Mouse (Mus musculus) skeletal muscle tissue, adult 2 months (tissue): ENCODE data around the gene Il2ra.

Experiments
- DNase-seq: peaks from one replicate; pipeline ENCODE4 v3.0.0-alpha.2; 2012; ENCODE audit warnings: low read depth, low spot score

Gene Il2ra

GRCm38 (mm10) chr2:11652780-11653179 is 10.2 kb downstream of the Il2ra start:
- DNase-seq: no peak

GRCm38 (mm10) chr2:11653330-11653729 is 10.7 kb downstream of the Il2ra start:
- DNase-seq: no peak

- no peak for DNase-seq
Measured at GRCm38 (mm10) chr2:11653780-11654179, 11.2 kb downstream of the Il2ra start.

GRCm38 (mm10) chr2:11654990-11655931 is 12.7 kb downstream of the Il2ra start:
- no peak for DNase-seq

- no peak for DNase-seq
Measured at GRCm38 (mm10) chr2:11657581-11657980, 15.0 kb downstream of the Il2ra start.

GRCm38 (mm10) chr2:11659263-11659662 is 16.7 kb downstream of the Il2ra start:
- no peak for DNase-seq

- DNase-seq: no peak
Measured at GRCm38 (mm10) chr2:11662143-11662906, 19.7 kb downstream of the Il2ra start.

GRCm38 (mm10) chr2:11662907-11663230 is 20.3 kb downstream of the Il2ra start:
- no peak for DNase-seq

GRCm38 (mm10) chr2:11663961-11664360 is 21.4 kb downstream of the Il2ra start:
- peak; percentile 77 for DNase-seq

- no peak for DNase-seq
Measured at GRCm38 (mm10) chr2:11664367-11664766, 21.8 kb downstream of the Il2ra start.

- no peak for DNase-seq
Measured at GRCm38 (mm10) chr2:11664806-11665205, 22.2 kb downstream of the Il2ra start.

- DNase-seq: peak; percentile 52
Measured at GRCm38 (mm10) chr2:11665326-11665725, 22.7 kb downstream of the Il2ra start.

- DNase-seq: no peak
Measured at GRCm38 (mm10) chr2:11672144-11672543, 29.5 kb downstream of the Il2ra start.

- peak; percentile 77 for DNase-seq
Measured at GRCm38 (mm10) chr2:11679626-11680025, 37.0 kb downstream of the Il2ra start.

- DNase-seq: no peak
Measured at GRCm38 (mm10) chr2:11682712-11683111, 40.1 kb downstream of the Il2ra start.

GRCm38 (mm10) chr2:11686512-11686911 is 43.9 kb downstream of the Il2ra start:
- DNase-seq: no peak

GRCm38 (mm10) chr2:11687436-11687835 is 44.8 kb downstream of the Il2ra start:
- DNase-seq: no peak

- no peak for DNase-seq
Measured at GRCm38 (mm10) chr2:11690201-11690890, 47.7 kb downstream of the Il2ra start.

GRCm38 (mm10) chr2:11693352-11693751 is 50.7 kb downstream of the Il2ra start:
- no peak for DNase-seq

- no peak for DNase-seq
Measured at GRCm38 (mm10) chr2:11694104-11694503, 51.5 kb downstream of the Il2ra start.

GRCm38 (mm10) chr2:11695867-11696266 is 53.3 kb downstream of the Il2ra start:
- no peak for DNase-seq

- no peak for DNase-seq
Measured at GRCm38 (mm10) chr2:11698994-11699393, 56.4 kb downstream of the Il2ra start.
